Comparison of ENCODE assay signal across 8 mouse cellular contexts in the genomic region with DNA sequence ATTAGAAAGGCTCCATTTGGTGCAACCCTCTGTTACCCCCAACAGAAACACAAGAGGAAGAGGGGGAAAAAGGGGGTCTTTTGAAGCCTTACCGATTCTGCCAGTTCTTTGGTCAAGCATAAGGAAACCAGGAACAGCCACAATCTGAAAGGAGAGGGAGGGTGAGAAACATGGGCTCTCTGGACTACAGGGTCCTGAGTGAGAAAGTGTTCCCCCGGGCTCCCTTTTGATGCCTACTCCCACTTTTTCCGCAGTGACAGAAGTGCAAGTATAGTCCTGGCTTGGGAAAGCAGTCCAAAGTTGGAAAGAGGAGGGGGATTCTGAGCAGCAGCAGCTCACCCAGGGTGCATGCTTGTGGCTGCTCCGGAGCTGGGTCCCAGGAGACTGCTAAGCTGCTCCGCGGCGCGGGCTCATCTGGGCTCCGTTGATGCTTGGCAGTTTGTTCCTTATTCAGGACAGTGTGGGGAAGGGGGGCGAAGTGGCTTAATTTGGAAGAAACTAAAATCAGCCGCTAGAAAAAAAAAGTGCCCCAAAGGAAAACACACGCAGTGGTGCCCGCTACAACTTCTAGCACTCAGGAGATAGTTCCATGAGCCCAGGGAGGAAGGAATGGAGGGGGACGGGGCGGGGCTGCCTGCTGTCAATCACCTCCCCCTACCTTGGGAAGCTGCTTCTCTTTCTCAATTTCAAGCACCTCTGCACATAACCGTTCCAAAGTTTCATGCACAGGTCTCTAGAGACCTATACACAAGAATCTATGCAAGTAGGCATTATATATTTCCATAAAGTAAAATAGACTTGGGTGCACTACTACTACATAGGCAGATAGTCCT. TPM values are rescaled to one million over a fixed set of nuclear protein-coding genes. Genes with fewer than 3 reads are reported as not detected.
DNase-seq lines count a peak whose midpoint lies in the region; ATAC-seq and TF ChIP-seq lines count a peak whose summit lies in the region.

TSS of gene Col4a6 (minus strand) at position 607 of the 833 bp plus-strand sequence.

- TF ChIP-seq POLR2A in CH12.LX (IDR thresholded peaks at IDR 0.05; ENCODE audit: low read depth, low read length), result no peak

- DNase-seq in CH12.LX (ENCODE audit: extremely low read depth) (peak; percentile 0), ZHBTc4 (ENCODE audit: low read depth, low spot score) (peak; percentile 3)
- DNase-seq in midbrain, embryonic 11.5 days (ENCODE audit: low spot score, missing footprints), result peak; percentile 89
- no peak for DNase-seq in thymus, postnatal 10 days (ENCODE audit: low spot score in 2 of 2)
- DNase-seq in layer of hippocampus, adult 9-10 months (ENCODE audit: low spot score), result no peak
- DNase-seq in layer of hippocampus, adult 8-10 months (ENCODE audit: low spot score in 2 of 2), result no peak

- H3K9me3 ChIP-seq in CH12.LX (replicated peaks; ENCODE audit: low read length), result no peaks in the 10 kb centered on the region
- no peaks in the 10 kb centered on the region for H3K9me3 ChIP-seq in heart, embryonic 12.5 days (replicated peaks)
- no peaks in the 10 kb centered on the region for H3K9me3 ChIP-seq in kidney, embryonic 16.5 days (ENCODE audit: low read length)
- no peaks in the 10 kb centered on the region for H3K9me3 ChIP-seq in midbrain, embryonic 11.5 days (ENCODE audit: control insufficient read depth, low read length)

- TF ChIP-seq RAD21 in CH12.LX (IDR thresholded peaks at IDR 0.05; ENCODE audit: low read depth, low read length), result no peak

- dilution Hi-C loops in CH12.LX (cut with MboI; ENCODE audit: extremely low pct_ligation_motif_present, extremely low pct_unique_long_range_greater_than_20kb, low sequenced_read_pairs), result no loop called here

- H3K4me1 ChIP-seq in CH12.LX (ENCODE audit: control insufficient read depth in 1 of 2, insufficient read depth in 2 of 2), result no peaks in the 10 kb centered on the region
- H3K4me1 ChIP-seq in heart, embryonic 12.5 days (replicated peaks), result no peaks in the 10 kb centered on the region
- H3K4me1 ChIP-seq in kidney, embryonic 16.5 days (ENCODE audit: insufficient read depth, low read length), result no peaks in the 10 kb centered on the region
- H3K4me1 ChIP-seq in midbrain, embryonic 11.5 days (ENCODE audit: control insufficient read depth, insufficient read depth, low read length), result no peaks in the 10 kb centered on the region

- no peak for ATAC-seq in heart, embryonic 12.5 days (ENCODE audit: insufficient number of reproducible peaks, low FRiP score)
- peak; percentile 72 for ATAC-seq in kidney, embryonic 16.5 days (ENCODE audit: low FRiP score, low TSS enrichment)
- ATAC-seq in midbrain, embryonic 11.5 days (ENCODE audit: low FRiP score), result peak; percentile 81

- peak within 1 kb of the TSS; percentile 88; the same call in 1 of the 2 replicates for H3K4me2 ChIP-seq in CH12.LX (ENCODE audit: insufficient read depth, low read depth, poor library complexity, severe bottlenecking)
- peak within 1 kb of the TSS; percentile 70 for H3K4me2 ChIP-seq in heart, embryonic 12.5 days
- H3K4me2 ChIP-seq in kidney, embryonic 16.5 days (replicated peaks; ENCODE audit: low read depth, low read length), result peak within 1 kb of the TSS; percentile 55
- H3K4me2 ChIP-seq in midbrain, embryonic 11.5 days, result peak within 1 kb of the TSS; percentile 48

- H3K9ac ChIP-seq in CH12.LX (ENCODE audit: insufficient read depth, low read depth), result no peak within 1 kb of the TSS
- H3K9ac ChIP-seq in heart, embryonic 12.5 days, result peak within 1 kb of the TSS; percentile 68
- peak within 1 kb of the TSS; percentile 55 for H3K9ac ChIP-seq in kidney, embryonic 16.5 days (replicated peaks; ENCODE audit: low read length)
- peak within 1 kb of the TSS; percentile 16; the same call in 1 of the 2 replicates for H3K9ac ChIP-seq in midbrain, embryonic 11.5 days (ENCODE audit: low read length)

- H3K27ac ChIP-seq in CH12.LX (ENCODE audit: insufficient read depth, low read depth), result no peak within 1 kb of the TSS
- H3K27ac ChIP-seq in heart, embryonic 12.5 days (ENCODE audit: poor library complexity, severe bottlenecking), result no peak within 1 kb of the TSS
- no peak within 1 kb of the TSS for H3K27ac ChIP-seq in kidney, embryonic 16.5 days (ENCODE audit: low read length)
- no peak within 1 kb of the TSS for H3K27ac ChIP-seq in midbrain, embryonic 11.5 days (ENCODE audit: low read depth, low read length)

- 17% methylated on average over 16 of the region's 16 CpGs for WGBS in heart, embryonic 12.5 days
- WGBS in kidney, embryonic 16.5 days, result 23% methylated on average over 16 of the region's 16 CpGs
- 15% methylated on average over 16 of the region's 16 CpGs for WGBS in midbrain, embryonic 11.5 days

- H3K27me3 ChIP-seq in CH12.LX (replicated peaks), result no peaks in the 10 kb centered on the region
- no peaks in the 10 kb centered on the region for H3K27me3 ChIP-seq in heart, embryonic 12.5 days (replicated peaks)
- peaks cover 10% of the 10 kb centered on the region; the same call in 1 of the 2 replicates for H3K27me3 ChIP-seq in kidney, embryonic 16.5 days (ENCODE audit: insufficient read depth, low read length)
- peaks cover 17% of the 10 kb centered on the region for H3K27me3 ChIP-seq in midbrain, embryonic 11.5 days (ENCODE audit: control insufficient read depth, insufficient read depth, low read length)

- in situ Hi-C loops in CH12.LX (cut with MboI; ENCODE audit: low pct_ligation_motif_present, low pct_unique_long_range_greater_than_20kb, low sequenced_read_pairs), result no loop called here

- TF ChIP-seq CTCF in CH12.LX (conservative IDR thresholded peaks at IDR 0.05 in 1 of 2, IDR thresholded peaks at IDR 0.05 in 1 of 2; ENCODE audit: low read depth in 2 of 2, low read length in 2 of 2), result no peak

- no peak for TF ChIP-seq EP300 in CH12.LX (IDR thresholded peaks at IDR 0.05; ENCODE audit: low read length)

- H3K79me2 ChIP-seq in CH12.LX (replicated peaks; ENCODE audit: control insufficient read depth, extremely low read depth, insufficient read depth, poor library complexity, severe bottlenecking), result no peaks in the 10 kb centered on the region

- no peak within 1 kb of the TSS for H3K4me3 ChIP-seq in CH12.LX (replicated peaks in 1 of 3; ENCODE audit: low read depth in 2 of 3, low read length in 2 of 3, poor library complexity in 1 of 3)
- H3K4me3 ChIP-seq in heart, embryonic 12.5 days, result peak within 1 kb of the TSS; percentile 56
- H3K4me3 ChIP-seq in kidney, embryonic 16.5 days (ENCODE audit: low read length), result peak within 1 kb of the TSS; percentile 57
- peak within 1 kb of the TSS; percentile 42 for H3K4me3 ChIP-seq in midbrain, embryonic 11.5 days (ENCODE audit: low read depth, low read length)

- no peaks in the 10 kb centered on the region for H3K36me3 ChIP-seq in CH12.LX (replicated peaks in 1 of 2; ENCODE audit: control insufficient read depth in 1 of 2, insufficient read depth in 1 of 2, low read length in 1 of 2)
- H3K36me3 ChIP-seq in heart, embryonic 12.5 days, result no peaks in the 10 kb centered on the region
- no peaks in the 10 kb centered on the region for H3K36me3 ChIP-seq in kidney, embryonic 16.5 days (ENCODE audit: insufficient read depth, low read length)
- no peaks in the 10 kb centered on the region for H3K36me3 ChIP-seq in midbrain, embryonic 11.5 days (ENCODE audit: control insufficient read depth, insufficient read depth, low read length)

TF ChIP-seq in CH12.LX, 34 proteins besides CTCF, POLR2A, EP300 and RAD21:
- TF ChIP-seq GABPA (IDR thresholded peaks at IDR 0.05; ENCODE audit: insufficient replicate concordance, low read depth, low read length), result no peak
- TF ChIP-seq USF2 (conservative IDR thresholded peaks at IDR 0.05; ENCODE audit: low read depth, low read length), result no peak
- TF ChIP-seq ZMIZ1 (IDR thresholded peaks at IDR 0.05; ENCODE audit: low read depth, low read length), result no peak
- no peak for TF ChIP-seq HCFC1 (IDR thresholded peaks at IDR 0.05; ENCODE audit: low read depth, low read length)
- no peak for TF ChIP-seq TCF12 (IDR thresholded peaks at IDR 0.05; ENCODE audit: low read depth, low read length)
- no peak for TF ChIP-seq MEF2A (IDR thresholded peaks at IDR 0.05; ENCODE audit: borderline replicate concordance, low read depth, low read length)
- no peak for TF ChIP-seq MYC (IDR thresholded peaks at IDR 0.05; ENCODE audit: low read depth, low read length)
- TF ChIP-seq NELFE (IDR thresholded peaks at IDR 0.05; ENCODE audit: low read depth, low read length), result no peak
- TF ChIP-seq JUND (conservative IDR thresholded peaks at IDR 0.05; ENCODE audit: low read depth, low read length), result no peak
- no peak for TF ChIP-seq USF1 (IDR thresholded peaks at IDR 0.05; ENCODE audit: low read depth, low read length)
- TF ChIP-seq MAFK (IDR thresholded peaks at IDR 0.05; ENCODE audit: insufficient replicate concordance, low read length), result no peak
- no peak for TF ChIP-seq KAT2A (IDR thresholded peaks at IDR 0.05; ENCODE audit: insufficient replicate concordance, low read length)
- TF ChIP-seq RCOR1 (conservative IDR thresholded peaks at IDR 0.05; ENCODE audit: low read depth, low read length), result no peak
- no peak for TF ChIP-seq UBTF (IDR thresholded peaks at IDR 0.05; ENCODE audit: low read depth, low read length)
- TF ChIP-seq ETS1 (conservative IDR thresholded peaks at IDR 0.05; ENCODE audit: low read depth, low read length), result no peak

RNA-seq across cellular contexts. Expression of gene Col4a6, which starts in this region (rescaled TPM):
- total RNA-seq in CH12.LX (2012; rRNA removed) (0.13 and 0.17 TPM in 2 replicates), CH12.LX (2014; rRNA removed) (0.07 and 0.09 TPM in 2 replicates)
- polyA plus RNA-seq in CH12.LX (2012; ENCODE audit: insufficient read length, low read depth), result 0.07 TPM in 1 of 2 replicates, not detected in the other
- polyA plus RNA-seq in heart, embryonic 12.5 days (2016; fragmentation: Nextera tagmentation; extraction: Ambion mirVana), result 12.8 and 13.3 TPM in 2 replicates
- polyA plus RNA-seq in kidney, embryonic 16.5 days (2015; fragmentation: Nextera tagmentation; extraction: Ambion mirVana), result 2.3 and 2.6 TPM in 2 replicates
- polyA plus RNA-seq in midbrain, embryonic 11.5 days (2014; fragmentation: Nextera tagmentation; extraction: Ambion mirVana), result 0.76 and 1.6 TPM in 2 replicates
- 1 to 10 TPM in 3 of 4 experiments, under 1 TPM in 1; 0.95 to 1.8 (median 1.3) TPM for total RNA-seq in layer of hippocampus, adult 8-10 months (2022)

Comparison
In these comparisons a context has a peak if more than half of its experiments do, and no peak if none do; other contexts are left out.
1. Peak in DNase-seq and H3K4me2 ChIP-seq in CH12.LX; RNA of the gene not detected or under 1 TPM.
2. DNase-seq: peak in ZHBTc4 (single experiment) and midbrain, embryonic 11.5 days (single experiment); none in thymus, postnatal 10 days (0 of 2), layer of hippocampus, adult 9-10 months (single experiment) and layer of hippocampus, adult 8-10 months (0 of 2).
3. H3K4me3 ChIP-seq: peak in heart, embryonic 12.5 days (single experiment), kidney, embryonic 16.5 days (single experiment) and midbrain, embryonic 11.5 days (single experiment); none in CH12.LX (0 of 3).
4. Peak in every context shown above with its lines, with median percentiles within 50 percentile points of each other: H3K4me2 ChIP-seq.